Mouse (Mus musculus) forebrain, embryonic 14.5 days (tissue): ENCODE measurements around the gene Rbm15. TPM values are rescaled to one million over a fixed set of nuclear protein-coding genes. Genes with fewer than 3 reads are reported as not detected.

Experiments
- ATAC-seq: fragments of 200-750 bp; cut with Nextera tagmentation; 2 replicates; pipeline ENCODE4 v1.8.0; 2017; ENCODE audit warnings: mild to moderate bottlenecking, moderate library complexity
- DNase-seq: peaks from one replicate; pipeline ENCODE4 v3.0.0-alpha.2; 2015; ENCODE audit warnings: low spot score
- H3K27ac ChIP-seq: fragments of 300-500 bp; sonication (generic); 2 replicates; pipeline ENCODE4 v1.5.1; 2014; ENCODE audit warnings: low read depth, mild to moderate bottlenecking, control low read depth, low read length, moderate library complexity
- H3K27me3 ChIP-seq: fragments of 300-500 bp; sonication (generic); replicated peaks from 2 replicates; pipeline ENCODE4 v1.6.1; 2014; ENCODE audit warnings: low read length, control low read depth, mixed read lengths; ENCODE audit not compliant: control insufficient read depth, insufficient read depth
- H3K36me3 ChIP-seq: fragments of 300-500 bp; sonication (generic); 2 replicates; pipeline ENCODE4 v1.6.1; 2014; ENCODE audit warnings: low read length, control low read depth; ENCODE audit not compliant: control insufficient read depth, insufficient read depth
- H3K4me1 ChIP-seq: fragments of 300-500 bp; sonication (generic); 2 replicates; pipeline ENCODE4 v1.6.1; 2014; ENCODE audit warnings: antibody characterized with exemption, low read length, control low read depth; ENCODE audit not compliant: control insufficient read depth, insufficient read depth
- H3K4me2 ChIP-seq: fragments of 300-500 bp; sonication (generic); 2 replicates; pipeline ENCODE4 v1.6.1; 2014; ENCODE audit warnings: mild to moderate bottlenecking, control low read depth, low read length
- H3K4me3 ChIP-seq: fragments of 300-500 bp; sonication (generic); 2 replicates; pipeline ENCODE4 v1.5.1; 2014; ENCODE audit warnings: low read depth, low read length, control low read depth
- H3K9ac ChIP-seq: fragments of 300-500 bp; sonication (generic); 2 replicates; pipeline ENCODE4 v1.6.1; 2014; ENCODE audit warnings: mild to moderate bottlenecking, low read length, control low read depth, moderate library complexity
- H3K9me3 ChIP-seq: fragments of 300-500 bp; sonication (generic); replicated peaks from 2 replicates; pipeline ENCODE4 v1.6.1; 2016; ENCODE audit warnings: low read length, control low read depth, mixed read lengths; ENCODE audit not compliant: control insufficient read depth
- WGBS: fragments of 180-500 bp; shearing (Covaris S2); extraction: QIAGEN DNeasy Blood & Tissue Kit; methylation state at CpG from one replicate; pipeline ENCODE4 v1.1.7; 2014; 5-methylcytosine and 5-hydroxymethylcytosine counted together
- polyA plus RNA-seq: library from polyadenylated mRNA; unstranded; fragments of >200 nt; fragmentation: Nextera tagmentation; extraction: Ambion mirVana; gene quantifications from 2 replicates; pipeline ENCODE4 v1.2.1, GENCODE M21; 2014

Rbm15 gene
- polyA plus RNA-seq, 1 experiment from 2014 or later: 9.1 TPM

GRCm38 (mm10) chr3:107360341-107360740, 26.9 kb upstream of the Rbm15 start:
- H3K4me1 ChIP-seq: no peaks in the 10 kb centered on the region
- no peaks in the 10 kb centered on the region for H3K27me3 ChIP-seq
- H3K27ac ChIP-seq: no peak overlapping the region
- ATAC-seq (no peak), DNase-seq (no peak)
- no peak overlapping the region for H3K4me3 ChIP-seq
- H3K4me2 ChIP-seq: no peak overlapping the region
- 71% methylated on average over 4 of the region's 4 CpGs for WGBS
- no peaks in the 10 kb centered on the region for H3K9me3 ChIP-seq
- H3K9ac ChIP-seq: no peak overlapping the region
- H3K36me3 ChIP-seq: no peaks in the 10 kb centered on the region

GRCm38 (mm10) chr3:107357700-107358234, 24.3 kb upstream of the Rbm15 start:
- no peaks in the 10 kb centered on the region for H3K4me1 ChIP-seq
- no peak for DNase-seq
- H3K27ac ChIP-seq: no peak overlapping the region
- WGBS: 54% methylated on average over 3 of the region's 3 CpGs
- no peaks in the 10 kb centered on the region for H3K27me3 ChIP-seq
- H3K9ac ChIP-seq: no peak overlapping the region
- no peak for ATAC-seq
- H3K4me2 ChIP-seq: no peak overlapping the region
- no peaks in the 10 kb centered on the region for H3K36me3 ChIP-seq
- H3K4me3 ChIP-seq: no peak overlapping the region
- no peaks in the 10 kb centered on the region for H3K9me3 ChIP-seq

- no peak overlapping the region for H3K27ac ChIP-seq
- H3K9ac ChIP-seq: no peak overlapping the region
- no peak overlapping the region for H3K4me3 ChIP-seq
- 1% methylated on average over 11 of the region's 11 CpGs for WGBS
- no peaks in the 10 kb centered on the region for H3K27me3 ChIP-seq
- no peaks in the 10 kb centered on the region for H3K9me3 ChIP-seq
- DNase-seq (peak; percentile 82), ATAC-seq (peak; percentile 96)
- H3K36me3 ChIP-seq: no peaks in the 10 kb centered on the region
- no peaks in the 10 kb centered on the region for H3K4me1 ChIP-seq
- no peak overlapping the region for H3K4me2 ChIP-seq
Measured at GRCm38 (mm10) chr3:107356964-107357441, 23.5 kb upstream of the Rbm15 start.

GRCm38 (mm10) chr3:107355618-107356260, 22.3 kb upstream of the Rbm15 start:
- Histone ChIP-seq H3K4me3 (no peak overlapping the region), H3K36me3 (no peaks in the 10 kb centered on the region), H3K27me3 (no peaks in the 10 kb centered on the region), H3K9me3 (no peaks in the 10 kb centered on the region), H3K4me1 (no peaks in the 10 kb centered on the region), H3K27ac (no peak overlapping the region), H3K9ac (no peak overlapping the region), H3K4me2 (no peak overlapping the region)
- 85% methylated on average over 6 of the region's 6 CpGs for WGBS
- ATAC-seq (no peak), DNase-seq (no peak)

GRCm38 (mm10) chr3:107351706-107352105, 18.2 kb upstream of the Rbm15 start:
- Histone ChIP-seq H3K27ac (no peak overlapping the region), H3K27me3 (no peaks in the 10 kb centered on the region), H3K9ac (no peak overlapping the region), H3K4me2 (no peak overlapping the region), H3K9me3 (no peaks in the 10 kb centered on the region), H3K36me3 (no peaks in the 10 kb centered on the region), H3K4me3 (no peak overlapping the region), H3K4me1 (no peaks in the 10 kb centered on the region)
- 63% methylated on average over 3 of the region's 3 CpGs for WGBS
- DNase-seq (peak; percentile 11), ATAC-seq (no peak)

GRCm38 (mm10) chr3:107349006-107349405, 15.5 kb upstream of the Rbm15 start:
- Histone ChIP-seq H3K27ac (no peak overlapping the region), H3K4me2 (no peak overlapping the region), H3K9me3 (no peaks in the 10 kb centered on the region), H3K4me3 (no peak overlapping the region), H3K27me3 (no peaks in the 10 kb centered on the region), H3K9ac (no peak overlapping the region), H3K4me1 (no peaks in the 10 kb centered on the region), H3K36me3 (no peaks in the 10 kb centered on the region)
- ATAC-seq (no peak), DNase-seq (no peak)
- 76% methylated on average over 3 of the region's 3 CpGs for WGBS

GRCm38 (mm10) chr3:107345033-107345725, 11.7 kb upstream of the Rbm15 start:
- Histone ChIP-seq H3K9me3 (no peaks in the 10 kb centered on the region), H3K9ac (no peak overlapping the region), H3K4me3 (no peak overlapping the region), H3K4me2 (no peak overlapping the region), H3K27ac (no peak overlapping the region), H3K27me3 (no peaks in the 10 kb centered on the region), H3K4me1 (no peaks in the 10 kb centered on the region), H3K36me3 (no peaks in the 10 kb centered on the region)
- ATAC-seq: no peak
- WGBS: 21% methylated on average over 3 of the region's 3 CpGs
- peak; percentile 71 for DNase-seq

- Histone ChIP-seq H3K4me2 (no peak overlapping the region), H3K36me3 (no peaks in the 10 kb centered on the region), H3K4me3 (no peak overlapping the region), H3K9ac (no peak overlapping the region), H3K27ac (no peak overlapping the region), H3K9me3 (no peaks in the 10 kb centered on the region), H3K27me3 (no peaks in the 10 kb centered on the region), H3K4me1 (no peaks in the 10 kb centered on the region)
- 60% methylated on average over 3 of the region's 3 CpGs for WGBS
- ATAC-seq (no peak), DNase-seq (no peak)
Measured at GRCm38 (mm10) chr3:107343971-107344370, 10.5 kb upstream of the Rbm15 start.
